Mouse (Mus musculus) intestine, embryonic 16.5 days (tissue): Measurements from ENCODE around the gene Gpcpd1. TPM values are rescaled to one million over a fixed set of nuclear protein-coding genes. Genes with fewer than 3 reads are reported as not detected.

Experiments
- ATAC-seq: fragments of 200-750 bp; cut with Nextera tagmentation; 2 replicates; pipeline ENCODE4 v1.8.0; 2017; ENCODE audit warnings: moderate TSS enrichment, moderate library complexity
- H3K27ac ChIP-seq: fragments of 300-500 bp; sonication (generic); 2 replicates; pipeline ENCODE4 v1.5.1; 2014; ENCODE audit warnings: mild to moderate bottlenecking, low read length
- H3K27me3 ChIP-seq: fragments of 300-500 bp; sonication (generic); replicated peaks from 2 replicates; pipeline ENCODE4 v1.6.1; 2014; ENCODE audit warnings: low read length, control low read depth, mixed read lengths; ENCODE audit not compliant: control insufficient read depth, insufficient read depth
- H3K36me3 ChIP-seq: fragments of 300-500 bp; sonication (generic); 2 replicates; pipeline ENCODE4 v1.6.1; 2014; ENCODE audit warnings: low read length, control low read depth; ENCODE audit not compliant: control insufficient read depth, insufficient read depth
- H3K4me1 ChIP-seq: fragments of 300-500 bp; sonication (generic); 2 replicates; pipeline ENCODE4 v1.6.1; 2014; ENCODE audit warnings: low read length, control low read depth, mixed read lengths; ENCODE audit not compliant: control insufficient read depth, insufficient read depth
- H3K4me2 ChIP-seq: fragments of 300-500 bp; sonication (generic); 2 replicates; pipeline ENCODE4 v1.6.1; 2014; ENCODE audit warnings: low read depth, low read length, control low read depth
- H3K4me3 ChIP-seq: fragments of 300-500 bp; sonication (generic); 2 replicates; pipeline ENCODE4 v1.5.1; 2014; ENCODE audit warnings: mild to moderate bottlenecking, low read length
- H3K9ac ChIP-seq: fragments of 300-500 bp; sonication (generic); 2 replicates; pipeline ENCODE4 v1.6.1; 2014; ENCODE audit warnings: low read depth, low read length
- H3K9me3 ChIP-seq: fragments of 300-500 bp; sonication (generic); 2 replicates; pipeline ENCODE4 v1.6.1; 2016; ENCODE audit warnings: low read length, control low read depth; ENCODE audit not compliant: control insufficient read depth
- WGBS: fragments of 180-500 bp; shearing (Covaris S2); extraction: QIAGEN DNeasy Blood & Tissue Kit; methylation state at CpG from one replicate; pipeline ENCODE4 v1.1.7; 2014; 5-methylcytosine and 5-hydroxymethylcytosine counted together
- polyA plus RNA-seq: library from polyadenylated mRNA; unstranded; fragments of >200 nt; fragmentation: Nextera tagmentation; extraction: Ambion mirVana; gene quantifications from 2 replicates; pipeline ENCODE4 v1.2.1, GENCODE M21; 2015

Gene Gpcpd1
- polyA plus RNA-seq, 1 experiment from 2014 or later = 20.0 TPM

DNA sequence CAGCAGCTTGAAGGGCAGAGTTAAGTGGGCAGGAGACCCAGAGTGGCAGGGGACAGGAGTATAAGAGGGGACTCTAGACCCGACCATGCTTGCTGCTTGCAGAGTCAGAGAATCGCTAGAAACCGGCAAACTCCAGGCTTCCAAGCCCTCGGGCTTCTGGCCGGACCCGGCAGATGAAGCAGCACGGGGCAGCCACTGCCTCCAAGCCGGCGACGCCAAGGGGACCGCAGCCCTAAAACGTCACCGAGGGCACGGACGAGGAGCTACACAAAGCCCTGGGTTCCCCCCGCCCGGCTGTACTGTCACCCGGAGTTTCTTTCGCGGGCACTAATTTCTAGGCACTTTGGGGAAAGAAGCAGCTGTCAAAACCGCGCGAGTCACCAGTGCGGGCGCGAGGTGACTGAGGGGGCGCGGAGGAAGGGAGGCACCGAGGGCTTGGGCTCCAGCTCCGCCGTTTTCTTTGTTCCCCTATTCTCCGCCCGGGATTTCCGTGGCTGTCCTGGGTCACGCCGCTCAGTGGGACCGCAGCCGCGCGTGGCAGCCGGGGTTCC lies 10.0 kb downstream of the Gpcpd1 start:
- peak; percentile 79 for ATAC-seq
- WGBS = 0% methylated on average over 40 of the region's 41 CpGs
- Histone ChIP-seq H3K4me1 (peaks cover 10% of the 10 kb centered on the region), H3K4me2 (peak overlapping the region; percentile 75), H3K36me3 (no peaks in the 10 kb centered on the region), H3K4me3 (peak overlapping the region; percentile 84), H3K9ac (peak overlapping the region; percentile 96), H3K27me3 (no peaks in the 10 kb centered on the region), H3K27ac (peak overlapping the region; percentile 98), H3K9me3 (no peaks in the 10 kb centered on the region)

- Histone ChIP-seq H3K27me3 (no peaks in the 10 kb centered on the region), H3K27ac (no peak overlapping the region), H3K4me1 (peaks cover 10% of the 10 kb centered on the region), H3K4me2 (0 out of 2 replicates have a peak overlapping the region, but pooled peaks have one; percentile 27), H3K4me3 (no peak overlapping the region; the same call in 1 of the 2 replicates), H3K9ac (no peak overlapping the region), H3K36me3 (no peaks in the 10 kb centered on the region), H3K9me3 (no peaks in the 10 kb centered on the region)
- ATAC-seq = no peak
- 38% methylated on average over 3 of the region's 3 CpGs for WGBS
These were observed 10.9 kb downstream of the Gpcpd1 start for GRCm38 (mm10) chr2:132576522-132577135.

- ATAC-seq = no peak
- Histone ChIP-seq H3K4me2 (peak overlapping the region; percentile 12; the same call in 1 of the 2 replicates), H3K9me3 (no peaks in the 10 kb centered on the region), H3K9ac (no peak overlapping the region), H3K36me3 (no peaks in the 10 kb centered on the region), H3K4me3 (no peak overlapping the region), H3K27ac (no peak overlapping the region), H3K27me3 (no peaks in the 10 kb centered on the region), H3K4me1 (peaks cover 10% of the 10 kb centered on the region)
- WGBS = 68% methylated on average over 11 of the region's 11 CpGs
These were observed 11.6 kb downstream of the Gpcpd1 start for GRCm38 (mm10) chr2:132575759-132576439.

DNA sequence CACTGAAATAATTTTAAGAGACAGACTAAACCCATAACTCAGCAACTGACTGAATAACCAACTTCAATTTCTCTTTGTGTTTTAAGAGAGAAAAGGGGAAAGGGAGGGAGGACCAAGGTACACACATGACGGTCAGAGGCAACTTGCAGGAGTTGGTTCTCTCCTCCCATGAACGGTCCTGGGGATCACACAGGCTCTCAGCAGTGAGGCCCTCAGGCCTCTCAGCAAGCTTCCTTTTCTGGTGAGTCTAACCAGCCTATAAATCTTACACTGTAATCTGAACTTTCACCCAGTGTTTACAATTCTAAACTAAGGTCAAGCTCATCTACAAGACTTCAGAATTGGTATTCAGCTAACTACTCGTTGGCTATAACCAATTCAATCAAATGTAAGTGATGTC lies 12.3 kb downstream of the Gpcpd1 start:
- Histone ChIP-seq H3K9ac (no peak overlapping the region), H3K27me3 (no peaks in the 10 kb centered on the region), H3K4me1 (peaks cover 10% of the 10 kb centered on the region), H3K27ac (no peak overlapping the region), H3K9me3 (no peaks in the 10 kb centered on the region), H3K4me3 (no peak overlapping the region), H3K36me3 (no peaks in the 10 kb centered on the region), H3K4me2 (0 out of 2 replicates have a peak overlapping the region, but pooled peaks have one; percentile 0)
- no peak for ATAC-seq
- 41% methylated on average over 3 of the region's 3 CpGs for WGBS

- peaks cover 10% of the 10 kb centered on the region for H3K4me1 ChIP-seq
- H3K36me3 ChIP-seq = no peaks in the 10 kb centered on the region
- ATAC-seq = no peak
- no peak overlapping the region for H3K4me2 ChIP-seq
- 83% methylated on average over 2 of the region's 2 CpGs for WGBS
- H3K27me3 ChIP-seq = no peaks in the 10 kb centered on the region
- H3K9ac ChIP-seq = no peak overlapping the region
- H3K9me3 ChIP-seq = no peaks in the 10 kb centered on the region
- no peak overlapping the region for H3K4me3 ChIP-seq
- H3K27ac ChIP-seq = no peak overlapping the region
These were observed 14.2 kb downstream of the Gpcpd1 start for GRCm38 (mm10) chr2:132573280-132573679.

- no peak for ATAC-seq
- Histone ChIP-seq H3K9ac (no peak overlapping the region), H3K36me3 (no peaks in the 10 kb centered on the region), H3K4me3 (no peak overlapping the region), H3K9me3 (no peaks in the 10 kb centered on the region), H3K27me3 (no peaks in the 10 kb centered on the region), H3K4me1 (peaks cover 10% of the 10 kb centered on the region), H3K4me2 (no peak overlapping the region), H3K27ac (no peak overlapping the region)
- 93% methylated on average over 3 of the region's 3 CpGs for WGBS
These were observed 14.9 kb downstream of the Gpcpd1 start for GRCm38 (mm10) chr2:132572651-132573050.

- H3K9me3 ChIP-seq = no peaks in the 10 kb centered on the region
- no peak overlapping the region for H3K27ac ChIP-seq
- H3K4me1 ChIP-seq = peaks cover 10% of the 10 kb centered on the region
- no peak overlapping the region for H3K9ac ChIP-seq
- no peak overlapping the region for H3K4me3 ChIP-seq
- no peak overlapping the region for H3K4me2 ChIP-seq
- ATAC-seq = no peak
- H3K36me3 ChIP-seq = peaks cover 8% of the 10 kb centered on the region
- 87% methylated on average over 2 of the region's 2 CpGs for WGBS
- no peaks in the 10 kb centered on the region for H3K27me3 ChIP-seq
These were observed 16.2 kb downstream of the Gpcpd1 start for GRCm38 (mm10) chr2:132571301-132571700.

GRCm38 (mm10) chr2:132570869-132571268 lies 16.7 kb downstream of the Gpcpd1 start:
- H3K27me3 ChIP-seq = no peaks in the 10 kb centered on the region
- H3K27ac ChIP-seq = no peak overlapping the region
- H3K9ac ChIP-seq = no peak overlapping the region
- H3K4me2 ChIP-seq = no peak overlapping the region
- H3K9me3 ChIP-seq = no peaks in the 10 kb centered on the region
- no peak overlapping the region for H3K4me3 ChIP-seq
- H3K36me3 ChIP-seq = peaks cover 8% of the 10 kb centered on the region
- H3K4me1 ChIP-seq = peaks cover 7% of the 10 kb centered on the region
- ATAC-seq = no peak

GRCm38 (mm10) chr2:132569686-132570085 lies 17.8 kb downstream of the Gpcpd1 start:
- WGBS = 91% methylated on average over 6 of the region's 6 CpGs
- no peaks in the 10 kb centered on the region for H3K4me1 ChIP-seq
- ATAC-seq = no peak
- peaks cover 8% of the 10 kb centered on the region for H3K36me3 ChIP-seq
- no peaks in the 10 kb centered on the region for H3K9me3 ChIP-seq
- H3K27ac ChIP-seq = no peak overlapping the region
- no peak overlapping the region for H3K4me3 ChIP-seq
- H3K27me3 ChIP-seq = no peaks in the 10 kb centered on the region
- H3K9ac ChIP-seq = no peak overlapping the region
- H3K4me2 ChIP-seq = no peak overlapping the region
